Mouse (Mus musculus): ENCODE measurements around the gene Tnks1bp1. TPM values are rescaled to one million over a fixed set of nuclear protein-coding genes. Genes with fewer than 3 reads are reported as not detected.
A peak's percentile ranks its signal among the peaks of the same experiment; 100 is the strongest.

Tnks1bp1 gene
- polyA plus RNA-seq, 1 experiment = 53.7 TPM

DNA sequence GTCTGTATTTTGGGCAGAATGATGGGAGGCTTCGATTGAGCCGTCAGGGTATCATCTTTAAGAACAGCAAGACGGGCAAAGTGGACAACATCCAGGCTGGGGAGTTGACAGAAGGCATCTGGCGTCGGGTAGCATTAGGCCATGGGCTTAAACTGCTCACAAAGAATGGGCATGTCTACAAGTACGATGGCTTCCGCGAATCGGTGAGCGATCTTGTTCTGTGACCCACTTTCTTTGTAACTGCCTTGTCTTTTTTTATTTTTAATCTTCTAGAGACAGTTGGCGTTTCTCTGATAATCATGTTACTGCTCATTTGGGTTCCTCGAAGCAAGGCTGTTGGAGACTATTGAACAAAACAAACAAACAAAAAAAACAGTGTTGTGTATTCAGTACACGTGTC is 9.5 kb upstream of the Tnks1bp1 start:
- no peak for DNase-seq (ENCODE audit: low spot score)

DNA sequence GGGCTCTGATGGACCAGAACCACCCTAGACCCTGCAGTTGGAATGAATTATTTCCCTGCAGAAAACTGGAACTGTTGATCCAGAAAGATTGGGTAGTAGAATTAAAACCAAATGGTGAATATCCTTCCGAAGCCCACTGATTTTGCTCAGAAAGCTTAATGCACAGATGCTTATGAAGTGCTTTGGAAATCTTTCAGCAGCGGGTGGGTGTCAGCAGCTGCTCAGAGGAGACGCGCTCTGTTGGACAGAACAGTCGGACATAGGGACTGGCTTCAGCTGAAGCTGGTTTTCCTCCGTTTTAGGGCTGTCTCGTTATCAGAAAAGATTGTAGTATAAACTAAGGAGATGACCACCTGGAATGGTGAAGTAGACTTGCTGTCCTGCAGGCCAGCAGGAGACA is 4.2 kb upstream of the Tnks1bp1 start:
- DNase-seq (ENCODE audit: low spot score) = no peak

DNA sequence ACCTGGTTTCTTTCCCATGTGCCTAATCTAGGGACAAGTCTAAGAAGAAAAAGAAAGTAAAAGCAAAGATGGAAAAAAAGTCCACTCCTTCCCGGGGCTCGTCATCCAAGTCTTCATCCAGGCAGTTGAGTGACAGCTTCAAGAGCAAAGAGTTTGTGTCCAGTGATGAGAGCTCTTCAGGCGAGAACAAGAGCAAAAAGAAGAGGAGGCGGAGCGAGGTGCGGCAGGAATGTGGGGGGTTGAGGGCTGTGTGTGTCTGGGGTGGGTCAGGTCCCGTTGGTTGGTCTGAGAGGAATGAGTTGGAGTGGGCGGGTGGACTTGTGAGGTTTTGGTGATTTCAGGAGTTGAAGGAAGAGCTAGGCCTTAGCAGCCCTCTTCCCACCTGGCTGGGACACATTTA is 1.6 kb upstream of the Tnks1bp1 start:
- DNase-seq (ENCODE audit: low spot score) = no peak

DNA sequence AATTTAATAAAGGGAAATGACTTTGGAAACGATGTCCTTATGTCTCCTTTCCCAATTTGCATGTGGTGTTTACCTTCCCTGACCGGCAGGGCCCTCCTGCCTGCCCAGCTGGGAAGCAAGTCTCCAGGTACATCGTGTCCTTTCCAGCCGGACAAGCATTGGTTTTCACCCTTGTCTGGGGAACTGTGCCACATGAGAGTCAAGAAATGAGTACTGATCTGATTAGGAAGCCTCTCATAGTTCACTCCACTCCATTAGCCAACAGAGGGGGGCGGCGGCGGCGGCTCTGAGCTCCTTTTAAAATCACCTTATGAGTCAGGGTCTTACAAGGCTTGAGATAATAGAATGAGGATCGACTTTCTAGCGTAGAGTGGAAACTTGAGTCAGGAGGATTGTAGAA is 741 bp upstream of the Tnks1bp1 start:
- no peak for DNase-seq (ENCODE audit: low spot score)

GRCm38 (mm10) chr2:85048168-85048751 is 438 bp downstream of the Tnks1bp1 start:
- DNase-seq (ENCODE audit: low spot score) = peak; percentile 63

- no peak for DNase-seq (ENCODE audit: low spot score)
Measured at GRCm38 (mm10) chr2:85049277-85049676, 1.5 kb downstream of the Tnks1bp1 start.

DNA sequence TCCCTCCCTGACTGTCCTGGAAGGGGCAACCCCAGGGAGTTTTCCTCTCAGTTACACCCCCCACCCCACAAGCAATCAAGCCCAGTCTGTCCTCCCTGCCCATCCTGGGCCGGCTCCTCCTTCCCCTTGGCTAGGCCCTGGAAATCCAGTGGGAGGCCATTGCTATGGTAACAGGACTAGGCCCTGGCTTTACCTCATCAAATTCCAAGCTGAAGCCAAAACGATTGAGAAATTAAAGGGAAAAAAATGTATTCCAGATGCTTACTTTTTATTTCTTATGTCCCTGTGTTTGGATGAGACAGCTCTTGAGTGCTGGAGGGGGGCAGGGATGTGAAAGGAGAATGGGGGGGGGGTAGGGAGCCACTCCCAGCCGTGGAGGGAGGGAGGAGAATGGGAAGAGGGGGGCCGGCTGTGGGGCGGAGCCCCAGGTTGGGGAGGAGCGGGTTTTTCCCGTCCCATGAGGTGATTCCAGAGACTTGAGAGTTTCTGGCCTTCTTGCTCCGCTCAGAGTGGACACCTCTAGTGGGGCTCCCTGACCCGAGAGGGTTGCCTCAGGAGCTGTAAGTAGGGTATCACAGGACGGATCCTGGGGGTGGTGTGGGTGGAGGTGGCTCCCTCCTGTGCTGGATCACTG is 2.3 kb downstream of the Tnks1bp1 start:
- DNase-seq (ENCODE audit: low spot score) = peak; percentile 51

- peak; percentile 69 for DNase-seq (ENCODE audit: low spot score)
Measured at GRCm38 (mm10) chr2:85050746-85051145, 2.9 kb downstream of the Tnks1bp1 start.

GRCm38 (mm10) chr2:85053192-85053816 is 5.5 kb downstream of the Tnks1bp1 start:
- no peak for DNase-seq (ENCODE audit: low spot score)

DNA sequence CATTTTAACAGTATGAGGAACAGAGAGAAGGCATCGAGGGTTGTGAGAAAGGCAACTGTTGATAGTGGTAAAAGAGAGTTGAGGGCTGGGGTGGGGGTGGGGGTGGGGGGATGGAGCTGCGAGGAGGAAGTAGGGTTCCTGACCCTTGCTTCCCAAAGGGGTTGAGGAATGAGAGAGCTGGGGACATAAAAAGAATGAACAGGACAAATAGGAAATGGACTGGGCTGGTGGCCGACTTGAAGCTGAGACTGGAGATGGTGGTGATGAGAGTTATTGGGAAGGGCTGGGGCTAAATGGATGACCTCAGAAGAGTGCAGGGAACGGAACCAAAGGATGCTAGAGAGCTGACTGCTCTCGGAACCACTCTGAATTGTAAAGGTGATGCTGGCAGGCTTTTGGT is 8.9 kb downstream of the Tnks1bp1 start:
- no peak for DNase-seq (ENCODE audit: low spot score)

GRCm38 (mm10) chr2:85059677-85060076 is 11.9 kb downstream of the Tnks1bp1 start:
- no peak for DNase-seq (ENCODE audit: low spot score)

GRCm38 (mm10) chr2:85060591-85061060 is 12.8 kb downstream of the Tnks1bp1 start:
- peak; percentile 68 for DNase-seq (ENCODE audit: low spot score)

DNA sequence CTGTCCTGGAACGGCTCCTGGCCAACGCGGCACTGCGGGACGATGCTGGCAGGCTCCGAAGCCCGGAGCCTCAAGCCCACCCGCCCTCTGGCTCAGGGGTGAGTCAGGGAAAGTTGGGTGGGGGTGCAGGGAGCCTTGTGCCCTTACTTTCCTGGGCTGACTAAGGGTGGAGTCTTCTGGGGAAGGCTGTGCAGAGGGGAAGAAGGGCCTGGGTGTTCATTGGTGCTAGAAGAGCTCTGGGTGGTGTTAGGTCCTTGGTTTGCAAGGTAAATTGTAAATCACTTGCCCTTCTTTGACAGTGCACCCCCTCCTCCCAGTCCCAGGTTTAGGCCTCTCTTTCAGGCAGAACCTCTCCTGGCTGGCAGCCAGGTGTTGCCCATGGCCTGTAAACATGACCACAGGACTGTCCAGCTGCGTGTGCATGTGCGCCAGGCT is 13.3 kb downstream of the Tnks1bp1 start:
- no peak for DNase-seq (ENCODE audit: low spot score)

DNA sequence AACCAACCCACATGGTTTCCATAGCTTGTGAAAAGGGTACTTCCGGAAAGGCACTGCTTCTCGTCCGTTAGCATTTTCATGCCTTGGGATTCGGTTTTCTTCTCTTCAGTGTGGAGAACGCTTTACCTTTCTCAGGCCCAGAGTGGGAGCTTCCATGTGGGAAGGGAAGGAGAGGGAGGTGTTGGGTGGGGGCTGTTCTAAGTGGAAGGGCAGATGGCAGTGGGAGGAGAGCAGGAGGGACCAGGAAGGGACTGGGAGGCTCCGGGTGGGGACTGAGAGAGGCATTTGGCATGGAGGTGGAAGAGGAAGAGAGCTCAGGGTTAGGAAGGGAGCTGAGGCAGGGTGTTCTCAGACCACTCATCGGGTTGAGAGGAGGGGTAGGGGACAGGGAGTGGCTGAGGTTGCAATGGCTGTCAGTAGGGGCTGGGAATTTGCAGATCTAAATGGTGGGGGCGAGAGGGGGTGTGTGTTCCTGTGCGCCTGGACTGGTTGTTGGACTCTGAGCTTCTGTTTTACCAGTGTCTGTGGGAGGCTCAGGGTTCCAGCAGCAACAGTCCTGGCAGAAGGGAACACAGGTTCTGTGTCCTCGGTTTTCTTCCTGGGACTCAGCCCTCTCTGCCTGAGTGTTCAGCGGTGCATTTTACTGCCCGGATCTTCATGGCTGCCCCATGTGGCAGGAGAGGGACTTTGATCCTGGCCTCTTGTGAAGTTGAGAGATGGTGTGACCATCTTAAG is 17.5 kb downstream of the Tnks1bp1 start:
- no peak for DNase-seq (ENCODE audit: low spot score)

GRCm38 (mm10) chr2:85066937-85067336 is 19.1 kb downstream of the Tnks1bp1 start:
- DNase-seq (ENCODE audit: low spot score) = no peak

- DNase-seq (ENCODE audit: low spot score) = no peak
Measured at GRCm38 (mm10) chr2:85067903-85068625, 20.2 kb downstream of the Tnks1bp1 start.

GRCm38 (mm10) chr2:85068626-85069025 is 20.8 kb downstream of the Tnks1bp1 start:
- no peak for DNase-seq (ENCODE audit: low spot score)

DNA sequence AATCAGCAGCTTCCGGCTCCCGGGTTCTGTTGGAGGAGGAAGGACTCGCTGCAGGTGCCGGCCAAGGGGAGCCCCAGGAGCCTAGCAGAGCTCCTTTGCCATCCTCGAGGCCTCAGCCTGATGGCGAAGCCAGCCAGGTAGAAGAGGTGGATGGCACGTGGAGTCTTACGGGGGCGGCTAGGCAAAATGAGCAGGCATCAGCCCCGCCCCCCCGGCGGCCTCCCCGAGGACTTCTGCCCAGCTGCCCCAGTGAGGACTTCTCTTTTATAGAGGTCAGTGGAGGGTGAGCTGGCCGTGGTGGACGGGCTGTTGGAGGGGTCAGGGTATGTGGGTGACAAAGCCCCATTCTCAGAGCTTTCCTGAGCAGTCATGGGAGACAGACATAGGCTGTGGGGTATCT is 22.3 kb downstream of the Tnks1bp1 start:
- no peak for DNase-seq (ENCODE audit: low spot score)

- DNase-seq (ENCODE audit: low spot score) = no peak
Measured at GRCm38 (mm10) chr2:85071921-85072320, 24.1 kb downstream of the Tnks1bp1 start.

DNA sequence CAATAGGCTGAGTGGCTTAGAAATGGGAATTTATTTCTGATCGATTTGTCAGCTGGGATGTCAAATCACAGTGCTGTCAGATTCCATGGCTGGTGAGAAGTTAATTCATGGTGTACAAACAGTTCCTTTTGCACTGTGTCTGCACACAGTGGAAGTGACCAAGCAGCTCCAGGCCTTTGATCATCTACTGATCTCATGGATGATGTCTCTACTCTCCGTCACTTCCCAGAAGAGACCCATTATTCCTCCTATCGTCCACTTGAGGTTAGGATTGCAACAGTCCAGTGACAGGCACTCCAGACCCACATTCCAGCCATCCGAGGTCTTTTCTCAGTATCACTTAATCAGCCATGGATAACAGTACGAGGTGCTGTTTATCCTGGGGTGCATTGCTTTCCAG is 25.9 kb downstream of the Tnks1bp1 start:
- DNase-seq (ENCODE audit: low spot score) = no peak

- DNase-seq (ENCODE audit: low spot score) = no peak
Measured at GRCm38 (mm10) chr2:85088716-85089646, 41.2 kb downstream of the Tnks1bp1 start.
